Mouse (Mus musculus) heart, adult 2 months (tissue): Measurements from ENCODE around the gene Gm49325.

Experiments
- CTCF ChIP-seq: fragments of 200-600 bp; IDR thresholded peaks from 2 replicates; pipeline ENCODE4 v1.8.1; 2022; ENCODE audit warnings: antibody characterized with exemption, mild to moderate bottlenecking, moderate library complexity
- EP300 ChIP-seq: fragments of 200-500 bp; IDR thresholded peaks from 2 replicates; pipeline ENCODE4 v1.6.1; 2011; ENCODE audit warnings: low read depth, low read length, control low read depth; ENCODE audit not compliant: insufficient read depth
- POLR2A ChIP-seq: fragments of 200-500 bp; IDR thresholded peaks from 2 replicates; pipeline ENCODE4 v1.6.1; 2011; ENCODE audit warnings: mild to moderate bottlenecking, low read depth, low read length, control low read depth; ENCODE audit not compliant: insufficient read depth

DNA sequence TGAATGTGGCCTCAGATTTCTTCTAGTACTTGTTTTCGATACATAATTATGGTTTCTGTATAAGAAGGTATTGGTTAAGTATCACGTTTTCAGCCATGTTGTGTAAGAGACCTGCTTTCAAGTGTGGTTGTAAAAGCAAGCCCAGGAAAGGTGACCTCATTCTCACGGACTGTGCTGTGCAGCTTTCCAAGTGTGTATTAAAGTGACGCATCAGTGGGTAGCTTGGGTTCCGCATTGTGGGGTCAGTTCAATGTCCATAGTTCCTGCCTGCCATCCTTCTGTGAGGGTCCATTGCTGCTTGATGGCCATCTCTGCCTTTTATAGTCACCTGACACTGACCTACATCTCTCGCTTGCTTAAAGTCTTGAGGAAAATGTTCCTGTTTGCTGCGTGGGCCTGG lies 10.9 kb downstream of the Gm49325 start:
- TF ChIP-seq CTCF (no peak), POLR2A (no peak), EP300 (no peak)
